Mouse (Mus musculus): ENCODE data around the gene Cyp2w1. TPM values are rescaled to one million over a fixed set of nuclear protein-coding genes. Genes with fewer than 3 reads are reported as not detected.
A peak's percentile ranks its signal among the peaks of the same experiment; 100 is the strongest.

The Cyp2w1 gene
- polyA plus RNA-seq, 1 experiment, result not detected

DNA sequence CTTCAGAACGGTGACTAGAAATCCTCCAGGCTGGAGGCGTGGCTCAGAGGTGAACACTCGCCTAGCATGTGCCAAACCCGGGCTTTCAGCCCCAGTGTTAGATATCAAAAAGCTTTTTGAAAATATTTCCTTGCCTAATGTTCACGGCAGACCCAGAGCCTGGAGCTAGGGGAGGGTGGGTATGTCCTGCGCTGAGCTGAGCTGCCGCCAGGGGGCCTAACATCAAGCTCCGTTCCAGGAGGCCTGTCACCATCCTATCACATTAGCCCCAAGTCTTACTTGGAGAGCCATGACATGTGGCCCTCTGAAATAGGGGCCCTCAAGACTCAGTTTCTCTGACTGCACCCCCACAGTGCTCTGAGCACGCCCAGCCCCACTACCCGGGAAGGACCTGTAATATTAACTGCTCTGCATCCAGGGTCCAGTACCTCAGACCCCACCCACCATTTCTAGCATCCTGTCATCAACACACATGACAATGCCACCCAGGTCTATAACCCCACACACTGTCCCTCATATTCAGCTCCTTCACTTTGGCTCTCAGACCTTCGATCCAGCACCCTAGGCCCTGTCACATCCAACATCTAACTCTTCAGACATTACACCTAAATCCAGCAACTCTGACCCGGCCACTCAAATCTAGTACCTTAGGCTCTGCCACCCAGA lies 8.3 kb upstream of the Cyp2w1 start:
- no peaks in the 10 kb centered on the region for H3K4me1 ChIP-seq (ENCODE audit: control insufficient read depth, insufficient read depth, low read length)
- no peak overlapping the region for H3K27ac ChIP-seq (ENCODE audit: insufficient read depth, low read length)
- H3K4me3 ChIP-seq (ENCODE audit: insufficient read depth, low read length), result peak overlapping the region; percentile 94
- TF ChIP-seq POLR2A (IDR thresholded peaks at IDR 0.05; ENCODE audit: extremely low read depth, insufficient read depth, low read length) (no peak), CTCF (IDR thresholded peaks at IDR 0.05; ENCODE audit: extremely low read depth, insufficient read depth, low read length) (peak; percentile 73)

DNA sequence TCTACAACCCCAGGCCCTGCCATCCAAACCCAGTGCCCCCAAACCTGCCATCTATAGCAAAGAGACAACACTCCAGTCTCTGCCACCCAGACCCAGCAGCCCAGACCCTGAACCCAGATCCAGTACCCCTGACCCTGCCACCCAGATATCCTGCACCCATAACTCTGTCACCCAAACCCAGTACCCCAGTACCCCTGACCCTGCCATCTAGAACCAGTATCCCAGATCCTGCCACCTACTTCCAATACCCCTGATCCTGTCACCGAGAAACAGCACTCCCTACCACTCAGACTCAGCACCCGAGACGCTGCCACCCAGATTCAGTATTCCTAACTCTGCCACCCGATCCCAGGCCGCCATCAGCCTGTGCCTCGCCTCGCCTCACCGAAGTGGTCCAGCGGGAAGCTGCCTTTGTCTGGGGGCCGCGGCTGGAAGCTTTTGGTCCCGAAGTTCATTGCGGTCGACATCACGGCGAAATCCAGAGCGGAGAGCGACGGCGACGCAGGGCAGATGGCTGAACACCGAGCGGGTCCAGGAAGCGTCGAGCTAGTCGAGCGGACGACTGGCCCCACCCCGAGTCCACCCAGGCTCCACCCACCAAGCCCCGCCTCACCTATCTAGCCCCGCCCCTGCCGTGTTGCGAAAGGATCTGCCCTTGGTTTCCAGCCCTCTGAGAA lies 7.6 kb upstream of the Cyp2w1 start:
- H3K4me1 ChIP-seq (ENCODE audit: control insufficient read depth, insufficient read depth, low read length), result no peaks in the 10 kb centered on the region
- TF ChIP-seq POLR2A (IDR thresholded peaks at IDR 0.05; ENCODE audit: extremely low read depth, insufficient read depth, low read length) (peak; percentile 91), CTCF (IDR thresholded peaks at IDR 0.05; ENCODE audit: extremely low read depth, insufficient read depth, low read length) (no peak)

DNA sequence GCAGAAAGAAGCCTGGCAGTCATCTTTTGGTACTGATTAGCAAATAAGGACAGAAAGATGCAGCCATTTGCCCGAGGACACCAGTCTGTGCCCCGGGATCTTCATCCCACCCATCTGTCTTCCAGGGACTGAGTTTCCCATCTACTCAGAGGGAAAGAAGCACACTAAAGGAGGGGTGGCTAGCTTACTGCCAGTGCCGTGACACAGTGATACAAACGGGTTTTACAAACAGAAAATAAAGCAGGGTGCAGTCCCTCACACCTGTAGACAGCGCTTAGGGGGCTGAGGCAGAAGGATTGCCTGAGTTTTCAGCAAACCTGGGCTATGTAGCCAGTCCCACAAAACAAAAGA lies 7.1 kb upstream of the Cyp2w1 start:
- Histone ChIP-seq H3K4me3 (ENCODE audit: insufficient read depth, low read length) (peak overlapping the region; percentile 94), H3K27ac (ENCODE audit: insufficient read depth, low read length) (no peak overlapping the region), H3K4me1 (ENCODE audit: control insufficient read depth, insufficient read depth, low read length) (no peaks in the 10 kb centered on the region)
- TF ChIP-seq CTCF (IDR thresholded peaks at IDR 0.05; ENCODE audit: extremely low read depth, insufficient read depth, low read length), result no peak
- no peak for TF ChIP-seq POLR2A (IDR thresholded peaks at IDR 0.05; ENCODE audit: extremely low read depth, insufficient read depth, low read length)

More for the DNA sequence above, 7.6 kb upstream of the Cyp2w1 start:
- peak overlapping the region; percentile 94 for H3K4me3 ChIP-seq (ENCODE audit: insufficient read depth, low read length)
- H3K27ac ChIP-seq (ENCODE audit: insufficient read depth, low read length), result peak overlapping the region; percentile 53; the same call in 1 of the 2 replicates

DNA sequence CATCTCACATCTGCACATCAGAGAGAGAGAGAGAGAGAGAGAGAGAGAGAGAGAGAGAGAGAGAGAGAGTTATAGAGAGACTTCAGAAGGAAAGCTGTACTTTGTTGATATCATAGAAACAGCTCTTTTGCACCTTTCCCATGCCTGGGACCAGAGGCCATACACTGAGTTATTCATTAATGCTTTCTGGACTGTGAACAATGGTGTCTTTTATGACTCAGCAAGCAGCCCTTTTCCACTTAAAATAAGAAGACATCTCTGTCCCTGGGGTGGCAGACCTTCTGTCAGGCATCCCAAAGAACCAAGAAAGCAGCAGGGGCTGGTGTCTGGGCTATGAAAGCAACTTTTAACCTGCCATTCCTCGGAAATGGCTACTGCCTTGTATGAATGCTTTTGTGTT lies 5.2 kb upstream of the Cyp2w1 start:
- no peak overlapping the region for H3K4me3 ChIP-seq (ENCODE audit: insufficient read depth, low read length)
- no peaks in the 10 kb centered on the region for H3K4me1 ChIP-seq (ENCODE audit: control insufficient read depth, insufficient read depth, low read length)
- no peak overlapping the region for H3K27ac ChIP-seq (ENCODE audit: insufficient read depth, low read length)
- TF ChIP-seq CTCF (IDR thresholded peaks at IDR 0.05; ENCODE audit: extremely low read depth, insufficient read depth, low read length) (no peak), POLR2A (IDR thresholded peaks at IDR 0.05; ENCODE audit: extremely low read depth, insufficient read depth, low read length) (no peak)

DNA sequence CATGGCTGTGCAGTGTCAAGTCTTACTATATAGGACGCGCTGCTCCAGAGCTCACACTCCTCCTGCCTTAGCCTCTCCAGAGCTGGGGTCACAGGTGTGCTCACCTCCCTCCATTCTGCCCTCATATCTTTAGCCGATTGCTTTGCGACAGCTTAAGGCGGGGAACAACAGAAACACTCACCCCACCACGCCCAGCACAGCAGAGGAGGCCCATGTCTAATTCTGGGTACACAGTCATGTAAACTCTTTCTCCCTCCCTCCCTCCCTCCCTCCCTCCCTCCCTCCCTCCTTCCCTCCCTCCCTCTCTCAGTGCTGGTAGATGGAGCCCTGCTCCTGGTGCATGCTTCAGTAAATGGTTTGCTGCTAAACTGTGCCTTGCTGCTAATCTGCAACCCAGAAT lies 2.7 kb upstream of the Cyp2w1 start:
- Histone ChIP-seq H3K4me1 (ENCODE audit: control insufficient read depth, insufficient read depth, low read length) (no peaks in the 10 kb centered on the region), H3K4me3 (ENCODE audit: insufficient read depth, low read length) (no peak overlapping the region), H3K27ac (ENCODE audit: insufficient read depth, low read length) (no peak overlapping the region)
- TF ChIP-seq CTCF (IDR thresholded peaks at IDR 0.05; ENCODE audit: extremely low read depth, insufficient read depth, low read length) (no peak), POLR2A (IDR thresholded peaks at IDR 0.05; ENCODE audit: extremely low read depth, insufficient read depth, low read length) (no peak)

DNA sequence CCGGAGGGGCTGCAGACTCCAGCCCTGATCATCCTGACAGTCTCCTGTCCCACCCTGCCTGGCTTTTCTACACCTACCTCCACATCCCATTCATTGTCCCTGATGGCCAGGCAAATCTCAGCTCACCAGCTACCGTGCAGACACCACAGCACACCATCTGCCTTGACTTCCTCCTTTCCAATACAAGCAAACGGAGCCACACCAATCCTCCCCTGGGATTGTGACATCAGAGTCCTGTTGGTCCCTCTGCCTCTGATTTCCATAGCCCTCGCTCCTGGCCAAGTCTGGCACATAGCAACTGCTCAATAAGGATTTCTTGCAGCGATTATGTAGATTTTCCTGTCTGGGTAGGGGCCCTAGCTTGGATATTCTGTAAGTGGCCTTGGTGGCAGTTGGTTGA lies 1.3 kb upstream of the Cyp2w1 start, which contains the start of gene Cox19:
Gene Cox19 (minus strand): TSS at position 285 of the 400 bp plus-strand sequence.
- TF ChIP-seq POLR2A (IDR thresholded peaks at IDR 0.05; ENCODE audit: extremely low read depth, insufficient read depth, low read length), result no peak
- no peak for TF ChIP-seq CTCF (IDR thresholded peaks at IDR 0.05; ENCODE audit: extremely low read depth, insufficient read depth, low read length)
- Histone ChIP-seq H3K4me3 (ENCODE audit: insufficient read depth, low read length) (no peak within 1 kb of the TSS), H3K4me1 (ENCODE audit: control insufficient read depth, insufficient read depth, low read length) (no peaks in the 10 kb centered on the region), H3K27ac (ENCODE audit: insufficient read depth, low read length) (no peak within 1 kb of the TSS)

DNA sequence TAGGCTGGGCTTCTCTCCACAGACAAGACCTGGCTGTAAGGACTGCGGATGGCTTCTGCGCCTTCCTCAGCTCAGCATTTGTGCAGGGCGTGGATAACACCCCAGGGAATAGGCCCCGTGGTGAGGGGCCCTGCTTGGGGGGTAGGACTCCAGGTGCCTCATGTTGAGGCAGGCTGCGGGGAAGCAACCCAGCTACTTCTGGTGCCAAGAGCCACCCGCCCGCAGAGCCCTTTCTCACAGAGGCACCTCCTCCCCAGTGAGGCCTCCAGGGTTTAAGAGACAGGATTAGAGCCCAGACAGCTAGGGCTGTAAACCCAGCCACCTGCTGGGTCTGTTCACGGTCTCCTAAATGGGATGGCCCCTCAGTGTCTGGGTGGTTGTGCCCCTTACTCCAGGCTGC lies 789 bp upstream of the Cyp2w1 start:
- Histone ChIP-seq H3K4me1 (ENCODE audit: control insufficient read depth, insufficient read depth, low read length) (no peaks in the 10 kb centered on the region), H3K4me3 (ENCODE audit: insufficient read depth, low read length) (no peak overlapping the region), H3K27ac (ENCODE audit: insufficient read depth, low read length) (no peak overlapping the region)
- TF ChIP-seq POLR2A (IDR thresholded peaks at IDR 0.05; ENCODE audit: extremely low read depth, insufficient read depth, low read length) (no peak), CTCF (IDR thresholded peaks at IDR 0.05; ENCODE audit: extremely low read depth, insufficient read depth, low read length) (no peak)

DNA sequence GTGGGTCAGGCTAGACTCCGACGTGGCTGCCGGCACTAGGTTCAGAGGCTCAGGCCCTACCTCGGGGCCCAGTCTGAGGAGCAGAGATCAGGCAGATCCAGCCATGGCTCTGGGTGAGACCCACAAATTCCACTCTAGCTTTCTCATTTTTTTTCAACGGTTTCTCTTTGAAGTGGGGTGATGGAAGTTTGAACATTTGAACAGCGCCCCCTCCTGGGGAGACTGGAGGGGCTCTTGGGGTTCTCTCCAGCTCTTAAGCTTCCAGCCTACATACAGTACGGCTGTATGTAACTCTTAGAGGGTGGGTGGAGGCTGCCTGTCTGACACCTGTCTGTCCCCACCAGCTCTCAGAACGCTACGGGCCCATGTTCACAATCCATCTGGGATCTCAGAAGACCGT lies 1.1 kb downstream of the Cyp2w1 start:
- Histone ChIP-seq H3K27ac (ENCODE audit: insufficient read depth, low read length) (no peak overlapping the region), H3K4me3 (ENCODE audit: insufficient read depth, low read length) (no peak overlapping the region), H3K4me1 (ENCODE audit: control insufficient read depth, insufficient read depth, low read length) (no peaks in the 10 kb centered on the region)
- TF ChIP-seq POLR2A (IDR thresholded peaks at IDR 0.05; ENCODE audit: extremely low read depth, insufficient read depth, low read length) (no peak), CTCF (IDR thresholded peaks at IDR 0.05; ENCODE audit: extremely low read depth, insufficient read depth, low read length) (no peak)

DNA sequence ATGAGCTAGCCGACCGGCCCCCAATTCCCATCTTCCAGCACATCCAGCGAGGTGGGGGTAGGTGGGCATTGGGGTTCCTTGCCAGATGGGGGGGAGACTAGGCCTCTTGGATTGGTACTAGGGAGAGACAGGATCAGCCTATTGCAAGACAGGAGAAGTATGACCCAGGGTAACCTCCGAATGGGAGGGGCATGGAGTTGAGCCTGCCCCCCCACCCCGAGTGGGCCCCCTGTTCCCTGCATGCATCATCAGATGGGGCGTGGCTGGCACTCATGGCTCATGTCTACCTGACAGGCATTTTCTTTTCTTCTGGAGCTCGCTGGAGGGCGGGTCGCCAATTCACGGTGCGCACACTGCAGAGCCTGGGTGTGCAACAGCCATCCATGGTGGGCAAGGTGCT lies 1.5 kb downstream of the Cyp2w1 start:
- Histone ChIP-seq H3K27ac (ENCODE audit: insufficient read depth, low read length) (no peak overlapping the region), H3K4me3 (ENCODE audit: insufficient read depth, low read length) (no peak overlapping the region), H3K4me1 (ENCODE audit: control insufficient read depth, insufficient read depth, low read length) (no peaks in the 10 kb centered on the region)
- no peak for TF ChIP-seq CTCF (IDR thresholded peaks at IDR 0.05; ENCODE audit: extremely low read depth, insufficient read depth, low read length)
- no peak for TF ChIP-seq POLR2A (IDR thresholded peaks at IDR 0.05; ENCODE audit: extremely low read depth, insufficient read depth, low read length)

DNA sequence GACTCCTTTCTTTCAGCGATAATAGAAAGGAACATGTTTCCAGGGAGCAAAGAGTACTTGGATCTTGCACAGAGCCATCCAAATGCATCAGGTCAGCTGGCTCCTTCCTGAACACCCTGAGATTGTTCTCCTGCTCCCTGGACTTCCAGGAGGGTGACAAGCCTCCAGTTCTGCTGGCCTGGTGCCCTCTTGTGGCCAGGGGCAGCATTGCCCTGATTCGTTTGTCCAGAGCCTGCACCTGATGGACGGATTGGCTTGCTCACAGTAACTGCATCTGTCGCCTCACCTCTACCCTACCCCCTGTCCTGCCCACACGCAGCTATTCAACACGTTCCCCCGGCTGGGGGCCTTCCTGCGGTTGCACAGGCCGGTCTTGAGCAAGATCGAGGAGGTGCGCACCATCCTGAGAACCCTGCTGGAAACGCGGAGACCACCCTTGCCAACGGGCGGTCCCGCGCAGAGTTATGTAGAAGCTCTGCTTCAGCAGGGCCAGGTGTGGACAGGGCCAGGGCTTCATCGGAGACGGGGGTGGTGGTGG lies 2.9 kb downstream of the Cyp2w1 start:
- TF ChIP-seq POLR2A (IDR thresholded peaks at IDR 0.05; ENCODE audit: extremely low read depth, insufficient read depth, low read length), result no peak
- peak; percentile 95 for TF ChIP-seq CTCF (IDR thresholded peaks at IDR 0.05; ENCODE audit: extremely low read depth, insufficient read depth, low read length)
- no peaks in the 10 kb centered on the region for H3K4me1 ChIP-seq (ENCODE audit: control insufficient read depth, insufficient read depth, low read length)
- no peak overlapping the region for H3K27ac ChIP-seq (ENCODE audit: insufficient read depth, low read length)
- H3K4me3 ChIP-seq (ENCODE audit: insufficient read depth, low read length), result no peak overlapping the region

Measured in cortical plate, adult 2 months (tissue).